ENCODE assay signal across 9 mouse cellular contexts in the genomic region with DNA sequence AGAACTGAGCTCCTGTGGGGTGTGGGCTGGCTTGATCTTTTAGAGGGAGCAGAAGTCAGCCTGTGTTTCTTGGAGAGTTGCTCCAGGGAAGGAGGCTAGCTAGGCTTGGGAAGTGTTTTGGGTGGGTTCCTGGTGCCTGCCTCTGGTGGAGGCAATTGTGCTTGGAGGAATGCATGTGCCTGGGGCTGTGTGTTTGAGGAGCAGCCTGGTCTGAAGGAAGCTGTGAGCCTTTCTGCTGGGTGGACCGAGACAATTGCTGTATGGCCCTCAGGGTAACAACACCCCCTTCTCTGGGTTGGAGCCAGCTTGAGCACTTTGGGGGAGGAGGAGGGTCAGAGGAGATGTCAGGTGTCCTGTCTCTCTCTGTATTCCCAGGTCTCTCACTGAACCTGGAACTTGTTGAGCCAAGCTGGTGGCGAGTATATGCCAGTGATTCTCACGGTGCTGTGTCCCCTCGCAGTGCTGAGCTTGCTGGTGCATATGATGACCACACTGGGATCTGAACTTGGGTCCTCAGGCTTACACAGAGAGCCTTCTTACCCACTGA. TPM values are rescaled to one million over a fixed set of nuclear protein-coding genes. Genes with fewer than 3 reads are reported as not detected.
DNase-seq lines count a peak whose midpoint lies in the region; ATAC-seq and TF ChIP-seq lines count a peak whose summit lies in the region.
"Had no signal": no experiment of that assay in that cellular context is flagged by ENCODE, and none has a peak within 500 bp of the region (broad histone marks: within the 10 kb centered on the region; RNA-seq: fewer than 3 reads in every experiment).

No protein-coding gene starts in this region.

- TF ChIP-seq CTCF in cortical plate, adult 2 months (IDR thresholded peaks at IDR 0.05; ENCODE audit: extremely low read depth, insufficient read depth, low read length) = no peak
- no peak for TF ChIP-seq CTCF in thymus, adult 2 months (IDR thresholded peaks at IDR 0.05; ENCODE audit: borderline replicate concordance, control insufficient read depth, extremely low read depth, insufficient read depth, low read length, poor library complexity)

- intact Hi-C loops in heart, postnatal 25 days (cut with DNase I) = no loop called here

- no peak for ATAC-seq in heart, embryonic 13.5 days (ENCODE audit: extremely low read depth, insufficient number of reproducible peaks, low FRiP score, low TSS enrichment)
- no peak for ATAC-seq in hindbrain, embryonic 14.5 days (ENCODE audit: low FRiP score)
- ATAC-seq in midbrain, embryonic 12.5 days (ENCODE audit: low FRiP score, low read depth) = no peak
- ATAC-seq: CD4-positive, CD25-positive, alpha-beta regulatory T cell, adult 4 months had no signal

- H3K27me3 ChIP-seq in heart, embryonic 13.5 days (replicated peaks) = no peaks in the 10 kb centered on the region
- no peaks in the 10 kb centered on the region for H3K27me3 ChIP-seq in hindbrain, embryonic 14.5 days (ENCODE audit: control insufficient read depth, insufficient read depth, low read length)
- H3K27me3 ChIP-seq in midbrain, embryonic 12.5 days = peaks cover 29% of the 10 kb centered on the region
- no peaks in the 10 kb centered on the region for H3K27me3 ChIP-seq in thymus, adult 2 months (ENCODE audit: control insufficient read depth, insufficient read depth, low read length)

- peak overlapping the region; percentile 96; the same call in 1 of the 2 replicates for H3K27ac ChIP-seq in heart, embryonic 13.5 days (replicated peaks)
- H3K27ac ChIP-seq in cortical plate, adult 2 months (ENCODE audit: insufficient read depth, low read length) = no peak overlapping the region
- H3K27ac ChIP-seq in hindbrain, embryonic 14.5 days = no peak overlapping the region
- no peak overlapping the region for H3K27ac ChIP-seq in midbrain, embryonic 12.5 days (replicated peaks)
- no peak overlapping the region for H3K27ac ChIP-seq in thymus, adult 2 months (ENCODE audit: control insufficient read depth, insufficient read depth, low read length)

- H3K4me3 ChIP-seq in heart, embryonic 13.5 days = peak overlapping the region; percentile 72
- H3K4me3 ChIP-seq in cortical plate, adult 2 months (ENCODE audit: insufficient read depth, low read length) = peak overlapping the region; percentile 47; the same call in 1 of the 2 replicates
- peak overlapping the region; percentile 51 for H3K4me3 ChIP-seq in hindbrain, embryonic 14.5 days (replicated peaks; ENCODE audit: low read length)
- peak overlapping the region; percentile 57 for H3K4me3 ChIP-seq in midbrain, embryonic 12.5 days
- H3K4me3 ChIP-seq in thymus, adult 2 months (ENCODE audit: control insufficient read depth, insufficient read depth, low read length) = no peak overlapping the region

- peak overlapping the region; percentile 91 for H3K9ac ChIP-seq in heart, embryonic 13.5 days
- peak overlapping the region; percentile 75; the same call in 1 of the 2 replicates for H3K9ac ChIP-seq in hindbrain, embryonic 14.5 days
- H3K9ac ChIP-seq in midbrain, embryonic 12.5 days (replicated peaks) = peak overlapping the region; percentile 20; the same call in 1 of the 2 replicates

- no peaks in the 10 kb centered on the region for H3K36me3 ChIP-seq in heart, embryonic 13.5 days
- no peaks in the 10 kb centered on the region for H3K36me3 ChIP-seq in hindbrain, embryonic 14.5 days (replicated peaks; ENCODE audit: control insufficient read depth, insufficient read depth)
- no peaks in the 10 kb centered on the region for H3K36me3 ChIP-seq in midbrain, embryonic 12.5 days
- no peaks in the 10 kb centered on the region for H3K36me3 ChIP-seq in thymus, adult 2 months (ENCODE audit: control insufficient read depth, insufficient read depth, low read length)

- no peak for TF ChIP-seq POLR2A in cortical plate, adult 2 months (IDR thresholded peaks at IDR 0.05; ENCODE audit: extremely low read depth, insufficient read depth, low read length)
- no peak for TF ChIP-seq POLR2A in thymus, adult 2 months (IDR thresholded peaks at IDR 0.05; ENCODE audit: control insufficient read depth, extremely low read depth, insufficient read depth, low read length, poor library complexity)

- no peaks in the 10 kb centered on the region for H3K9me3 ChIP-seq in heart, embryonic 13.5 days
- H3K9me3 ChIP-seq in hindbrain, embryonic 14.5 days (ENCODE audit: control insufficient read depth, low read length) = no peaks in the 10 kb centered on the region
- no peaks in the 10 kb centered on the region for H3K9me3 ChIP-seq in midbrain, embryonic 12.5 days

- H3K4me1 ChIP-seq in heart, embryonic 13.5 days = peaks cover 86% of the 10 kb centered on the region
- H3K4me1 ChIP-seq in cortical plate, adult 2 months (ENCODE audit: control insufficient read depth, insufficient read depth, low read length) = no peaks in the 10 kb centered on the region
- peaks cover 21% of the 10 kb centered on the region for H3K4me1 ChIP-seq in hindbrain, embryonic 14.5 days (replicated peaks; ENCODE audit: control insufficient read depth, insufficient read depth, low read length)
- peaks cover 26% of the 10 kb centered on the region for H3K4me1 ChIP-seq in midbrain, embryonic 12.5 days
- H3K4me1 ChIP-seq in thymus, adult 2 months (replicated peaks; ENCODE audit: control insufficient read depth, insufficient read depth, low read length) = peaks cover 12% of the 10 kb centered on the region

- 66% methylated on average over 4 of the region's 4 CpGs for WGBS in heart, embryonic 13.5 days
- 73% methylated on average over 4 of the region's 4 CpGs for WGBS in hindbrain, embryonic 14.5 days
- WGBS in midbrain, embryonic 12.5 days = 73% methylated on average over 4 of the region's 4 CpGs
- WGBS in thymus, adult 2 months = 93% methylated on average over 4 of the region's 4 CpGs

- no peak for DNase-seq in heart, postnatal 25 days (ENCODE audit: low spot score)
- no peak for DNase-seq in hindbrain, embryonic 14.5 days (ENCODE audit: low spot score)
- no peak for DNase-seq in MN1 (ENCODE audit: low spot score)
- no peak for DNase-seq in right cerebral cortex, postnatal 4 days
- DNase-seq in thymus, adult 2 months = no peak

- peak overlapping the region; percentile 90 for H3K4me2 ChIP-seq in heart, embryonic 13.5 days
- peak overlapping the region; percentile 83 for H3K4me2 ChIP-seq in hindbrain, embryonic 14.5 days (replicated peaks)
- H3K4me2 ChIP-seq in midbrain, embryonic 12.5 days (replicated peaks) = peak overlapping the region; percentile 88

RNA-seq across cellular contexts. Expression of a gene that starts 17.8 kb away (rescaled TPM):
- 32.5 and 36.7 TPM in 2 replicates for polyA plus RNA-seq in heart, embryonic 13.5 days (2015; fragmentation: Nextera tagmentation; extraction: Ambion mirVana)
- total RNA-seq in heart, postnatal 25 days (2021) = 1 to 10 TPM; 8.9 to 9.3 TPM
- 12.9 and 13.6 TPM in 2 replicates for polyA plus RNA-seq in cortical plate, adult 2 months (2012; rRNA removed)
- polyA plus RNA-seq in hindbrain, embryonic 14.5 days (2014; fragmentation: Nextera tagmentation; extraction: Ambion mirVana) = 19.3 and 23.8 TPM in 2 replicates
- polyA plus RNA-seq in midbrain, embryonic 12.5 days (2016; fragmentation: Nextera tagmentation; extraction: Ambion mirVana) = 28.2 and 34.2 TPM in 2 replicates
- 12.8 and 15.7 TPM in 2 replicates for polyA plus RNA-seq in thymus, adult 2 months (2012; rRNA removed)
- polyA plus RNA-seq: CD4-positive, CD25-positive, alpha-beta regulatory T cell, adult 4 months had no signal

RNA-seq across cellular contexts. Expression of a gene that starts 17.9 kb away (rescaled TPM):
- polyA plus RNA-seq in heart, embryonic 13.5 days (2015; fragmentation: Nextera tagmentation; extraction: Ambion mirVana) = 0.23 and 0.27 TPM in 2 replicates
- under 1 TPM in 1 of 2 experiments, not detected in 1; 0.10 TPM for total RNA-seq in heart, postnatal 25 days (2021)
- 0.98 and 1.1 TPM in 2 replicates for polyA plus RNA-seq in cortical plate, adult 2 months (2012; rRNA removed)
- polyA plus RNA-seq in hindbrain, embryonic 14.5 days (2014; fragmentation: Nextera tagmentation; extraction: Ambion mirVana) = 2.3 and 2.6 TPM in 2 replicates
- 1.1 TPM in 2 replicates for polyA plus RNA-seq in midbrain, embryonic 12.5 days (2016; fragmentation: Nextera tagmentation; extraction: Ambion mirVana)
- polyA plus RNA-seq in thymus, adult 2 months (2012; rRNA removed) = 0.31 and 0.33 TPM in 2 replicates

RNA-seq across cellular contexts. Expression of a gene that starts 22.1 kb away (rescaled TPM):
- polyA plus RNA-seq in heart, embryonic 13.5 days (2015; fragmentation: Nextera tagmentation; extraction: Ambion mirVana) = 39.4 and 41.9 TPM in 2 replicates
- total RNA-seq in heart, postnatal 25 days (2021) = 10 to 100 TPM; 35.9 to 36.0 TPM
- polyA plus RNA-seq in cortical plate, adult 2 months (2012; rRNA removed) = 44.5 and 44.6 TPM in 2 replicates
- 24.7 and 25.7 TPM in 2 replicates for polyA plus RNA-seq in hindbrain, embryonic 14.5 days (2014; fragmentation: Nextera tagmentation; extraction: Ambion mirVana)
- 9.6 and 10.7 TPM in 2 replicates for polyA plus RNA-seq in midbrain, embryonic 12.5 days (2016; fragmentation: Nextera tagmentation; extraction: Ambion mirVana)
- 13.6 and 19.9 TPM in 2 replicates for polyA plus RNA-seq in thymus, adult 2 months (2012; rRNA removed)
- polyA plus RNA-seq: CD4-positive, CD25-positive, alpha-beta regulatory T cell, adult 4 months had no signal

RNA-seq across cellular contexts. Expression of a gene that starts 38.9 kb away (rescaled TPM):
- 2,189 and 2,554 TPM in 2 replicates for polyA plus RNA-seq in heart, embryonic 13.5 days (2015; fragmentation: Nextera tagmentation; extraction: Ambion mirVana)
- total RNA-seq in heart, postnatal 25 days (2021) = 1,000 to 10,000 TPM; 2,502 to 2,556 TPM
- polyA plus RNA-seq in cortical plate, adult 2 months (2012; rRNA removed) = 5,395 and 6,156 TPM in 2 replicates
- polyA plus RNA-seq in hindbrain, embryonic 14.5 days (2014; fragmentation: Nextera tagmentation; extraction: Ambion mirVana) = 1,735 and 1,844 TPM in 2 replicates
- polyA plus RNA-seq in midbrain, embryonic 12.5 days (2016; fragmentation: Nextera tagmentation; extraction: Ambion mirVana) = 1,351 and 1,421 TPM in 2 replicates
- polyA plus RNA-seq in thymus, adult 2 months (2012; rRNA removed) = 2,238 and 2,885 TPM in 2 replicates

Comparison
In these comparisons a context has a peak if more than half of its experiments do, and no peak if none do; other contexts are left out.
1. H3K9ac ChIP-seq: peak in every context shown above with its lines; median percentile 91 in heart, embryonic 13.5 days; 75 in hindbrain, embryonic 14.5 days; 20 in midbrain, embryonic 12.5 days.